Mouse (Mus musculus): ENCODE data around the gene Sptan1.

The Sptan1 gene

DNA sequence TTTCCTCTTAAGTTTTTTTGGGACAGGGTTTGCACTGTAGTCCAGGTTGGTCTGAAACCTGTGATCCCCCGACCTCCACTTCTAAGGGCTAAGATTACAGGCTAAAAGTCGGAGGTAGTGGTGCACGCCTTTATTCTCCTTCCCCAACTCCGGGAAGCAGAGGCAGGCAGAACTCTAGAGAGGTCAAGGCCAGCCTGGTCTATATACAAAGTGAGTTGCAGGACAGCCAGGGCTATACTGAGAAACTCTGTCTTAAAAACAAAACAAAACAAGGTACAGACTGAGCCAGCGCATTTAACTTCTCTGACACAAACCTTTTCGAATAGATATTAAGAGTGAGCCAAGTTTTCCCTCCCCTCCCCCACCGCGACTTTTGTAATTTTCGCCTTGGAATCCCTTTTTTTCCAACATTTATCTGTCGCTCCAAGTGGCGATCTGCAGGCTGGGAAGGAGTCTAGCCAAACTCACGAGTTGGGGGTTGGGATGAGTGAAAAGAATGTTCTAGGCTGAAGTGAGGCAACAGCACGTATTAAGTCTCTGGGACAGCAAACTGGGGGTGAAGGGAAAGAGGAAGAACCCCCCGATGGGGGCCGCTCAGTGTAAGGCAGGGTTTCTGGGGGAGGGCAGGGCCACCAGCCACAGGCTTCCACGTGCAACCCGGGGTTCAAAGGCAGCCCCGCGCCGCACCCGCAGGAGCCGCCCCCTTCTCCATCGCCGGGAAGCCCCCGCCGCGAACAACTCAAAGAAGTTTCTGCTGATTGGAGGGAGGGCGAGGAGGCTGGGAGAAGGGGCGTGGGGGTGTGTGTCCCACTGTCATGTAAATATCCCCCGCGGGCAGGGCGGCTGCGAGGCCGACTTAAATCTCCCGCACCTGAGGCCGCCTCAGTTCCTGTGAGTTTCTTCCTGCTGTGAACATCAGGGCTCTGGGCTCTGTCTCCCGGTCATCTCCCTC lies 96.1 kb downstream of the Sptan1 start:
- peak; percentile 36 for DNase-seq (ENCODE audit: low spot score)

DNA sequence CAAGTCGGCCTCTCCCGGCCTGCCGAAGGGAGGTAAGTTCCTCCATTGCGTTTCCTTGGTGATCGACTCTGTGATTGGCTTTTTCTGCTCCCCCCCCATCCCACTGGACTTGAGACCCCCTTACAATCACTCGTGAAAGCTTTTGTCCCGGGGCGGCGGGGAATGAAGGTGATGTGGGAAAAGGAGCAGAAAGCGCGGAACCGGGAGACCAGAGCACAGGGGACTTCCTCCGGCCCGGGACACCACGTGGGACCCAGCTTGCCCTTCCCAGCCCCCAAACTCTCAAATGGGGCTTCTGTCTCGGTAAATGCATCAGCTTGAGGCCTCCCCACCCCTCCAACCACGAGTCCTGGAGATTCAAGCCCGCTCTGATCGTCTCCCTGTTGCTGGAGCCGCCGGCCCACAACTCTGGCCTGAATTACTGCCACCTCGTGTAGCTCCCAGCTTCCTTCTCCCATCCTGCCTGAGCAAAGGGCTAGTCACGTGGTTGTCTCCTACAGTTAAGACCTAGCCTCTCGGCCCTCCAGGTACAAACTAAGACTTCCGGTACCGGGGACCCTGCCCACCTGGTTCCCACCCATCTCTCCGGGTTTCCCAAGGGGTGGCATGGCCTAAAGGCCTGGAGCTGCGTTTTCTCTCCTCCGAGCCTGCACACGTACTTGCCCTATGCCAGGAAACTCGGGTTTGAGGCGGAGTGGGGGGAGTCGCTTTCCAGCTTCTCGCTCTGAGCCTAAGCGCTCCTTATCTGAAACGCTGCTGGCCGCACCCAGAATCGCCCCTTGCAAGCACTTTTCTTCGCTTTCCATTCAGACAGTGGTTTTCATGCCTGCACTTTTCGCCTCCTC lies 97.1 kb downstream of the Sptan1 start:
- DNase-seq (ENCODE audit: low spot score): peak; percentile 55

DNA sequence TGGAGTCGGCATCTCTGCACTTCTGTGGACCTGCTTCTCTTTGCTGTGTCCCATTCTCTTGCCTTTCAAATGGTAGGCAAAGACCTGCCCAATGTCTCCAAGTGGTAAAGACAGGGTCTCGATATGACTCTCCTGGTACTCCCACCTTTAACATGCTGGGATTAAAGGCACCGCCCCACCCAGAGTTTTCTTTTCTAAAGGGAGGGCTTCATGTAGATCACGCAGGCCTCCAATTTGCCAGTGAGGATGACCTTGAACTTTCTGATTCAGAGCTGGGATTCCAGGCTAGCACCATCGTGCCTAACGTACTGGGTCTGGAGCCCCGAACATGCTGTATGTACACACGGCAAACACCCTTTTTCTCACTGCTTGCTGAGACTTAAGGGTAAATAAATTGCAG lies 97.9 kb downstream of the Sptan1 start:
- DNase-seq (ENCODE audit: low spot score): no peak

DNA sequence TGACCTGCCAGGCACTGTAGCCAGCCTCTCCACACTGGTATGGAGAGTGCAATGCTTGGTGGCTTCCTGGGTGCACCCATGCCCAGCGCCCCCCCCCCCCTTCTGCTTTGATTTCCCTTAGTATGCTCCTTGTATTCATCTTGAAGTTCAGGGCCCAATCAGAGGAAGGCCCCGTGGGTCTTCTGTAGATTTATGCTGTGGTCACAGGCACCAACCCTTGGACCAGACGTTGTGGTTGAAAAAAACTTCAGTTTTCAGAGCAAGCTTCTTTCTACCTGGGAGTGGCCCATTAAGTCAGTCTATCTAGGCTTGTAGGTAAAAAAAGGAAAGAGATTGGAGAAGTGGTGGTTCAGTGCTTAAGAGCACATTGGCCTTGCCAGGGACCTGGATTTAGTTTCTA lies 98.4 kb downstream of the Sptan1 start:
- DNase-seq (ENCODE audit: low spot score): no peak

DNA sequence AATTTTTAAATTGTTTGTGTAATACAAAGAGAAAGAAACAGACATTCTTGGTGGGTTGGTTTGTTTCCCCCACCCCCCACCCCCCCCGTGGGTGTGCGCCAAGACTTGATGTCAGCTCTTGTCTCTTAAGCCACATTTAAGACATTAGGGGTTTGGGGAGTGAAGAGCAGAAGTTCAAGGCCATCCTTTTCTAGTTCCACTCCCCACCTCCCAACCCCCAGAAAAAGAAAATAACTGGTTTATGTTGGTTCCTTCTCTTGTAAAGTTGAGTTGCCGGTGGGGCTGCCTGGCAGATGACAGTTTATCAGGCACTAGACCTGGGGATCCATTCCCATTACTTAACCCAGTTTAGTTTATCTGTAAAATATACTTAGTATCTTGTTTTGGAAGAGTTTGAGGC lies 98.9 kb downstream of the Sptan1 start:
- no peak for DNase-seq (ENCODE audit: low spot score)

DNA sequence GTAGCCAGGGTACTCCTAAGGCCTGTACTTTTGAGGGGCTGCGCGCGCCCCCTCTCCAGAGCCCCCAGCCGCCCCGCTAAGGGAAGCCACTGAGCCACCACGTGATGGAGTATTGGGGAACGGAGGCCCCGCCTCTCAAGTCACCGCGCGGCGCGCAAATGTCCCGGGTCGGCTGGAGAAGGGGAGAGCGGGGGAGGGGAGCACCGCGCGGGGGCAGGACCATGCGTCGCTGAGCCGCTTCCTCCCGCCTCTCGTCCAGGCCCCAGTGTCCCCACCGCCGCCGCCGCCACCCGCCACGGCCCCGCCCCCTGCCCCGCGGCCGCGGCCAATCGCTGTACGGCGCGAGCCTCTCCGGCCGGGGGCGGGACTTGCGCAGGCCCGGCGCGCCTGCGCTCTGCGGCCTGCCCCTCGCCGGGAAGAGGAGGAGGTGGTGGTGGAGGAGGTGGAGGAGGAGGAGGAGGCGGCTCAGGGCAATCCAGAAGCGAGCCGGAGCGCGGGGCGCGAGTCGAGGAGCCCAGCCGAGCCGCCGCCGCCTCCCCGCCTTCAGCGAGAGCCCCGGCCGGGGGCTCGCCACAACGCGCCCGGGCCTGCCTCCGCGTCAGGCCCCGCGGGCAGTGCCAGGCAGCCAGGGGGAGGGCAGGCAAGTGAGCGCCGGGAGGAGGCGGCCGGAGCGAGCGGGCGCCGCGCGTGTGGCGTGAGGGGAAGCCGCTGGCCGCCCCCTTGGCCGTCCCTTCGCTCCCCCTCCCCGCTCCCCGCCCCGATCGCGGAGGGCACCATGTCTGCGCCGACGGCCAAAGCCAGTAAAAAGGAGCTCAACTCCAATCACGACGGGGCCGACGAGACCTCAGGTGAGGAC lies 100.9 kb downstream of the Sptan1 start:
- DNase-seq (ENCODE audit: low spot score): peak; percentile 94

DNA sequence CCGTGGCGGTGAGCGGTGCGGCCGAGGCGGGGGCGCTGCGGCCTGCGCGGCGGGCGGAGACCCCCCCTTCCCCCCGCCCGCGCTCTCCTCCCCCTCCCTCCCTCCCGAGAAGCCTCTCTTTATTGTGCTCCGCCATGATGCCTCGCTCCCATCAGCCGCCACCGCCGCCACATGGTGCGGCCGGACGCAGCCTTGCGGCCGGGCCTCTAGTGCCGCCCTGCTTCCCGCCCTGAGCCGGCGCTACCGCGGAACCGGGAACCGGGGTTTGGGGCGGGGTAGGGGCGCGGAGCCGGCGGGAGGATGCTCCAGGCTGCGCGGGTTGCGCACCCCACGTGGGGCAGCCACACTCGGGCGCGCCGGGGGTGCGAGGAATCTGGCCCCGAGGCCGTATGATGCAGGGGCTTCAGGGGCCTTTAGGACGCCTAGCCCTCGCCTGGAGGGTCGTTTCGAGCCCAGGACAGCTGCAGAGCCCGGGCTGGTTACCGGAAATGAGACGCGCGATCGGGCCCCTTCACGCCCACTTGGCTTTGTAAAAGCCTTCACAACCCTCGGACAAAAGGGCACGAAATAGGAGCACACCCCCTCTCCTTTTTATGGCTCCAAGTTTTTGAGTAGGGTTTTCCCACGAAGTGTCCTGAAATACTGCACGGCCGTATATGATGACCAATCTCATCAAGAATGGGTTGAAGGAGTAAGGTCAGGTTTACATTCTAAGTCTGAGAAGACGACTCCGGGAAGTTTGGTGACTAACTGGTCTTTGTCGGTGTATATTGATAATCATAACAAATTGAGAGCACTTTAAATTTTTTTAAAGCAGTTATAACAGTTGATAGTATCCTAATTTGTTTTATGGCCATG lies 101.9 kb downstream of the Sptan1 start:
- peak; percentile 39 for DNase-seq (ENCODE audit: low spot score)

DNA sequence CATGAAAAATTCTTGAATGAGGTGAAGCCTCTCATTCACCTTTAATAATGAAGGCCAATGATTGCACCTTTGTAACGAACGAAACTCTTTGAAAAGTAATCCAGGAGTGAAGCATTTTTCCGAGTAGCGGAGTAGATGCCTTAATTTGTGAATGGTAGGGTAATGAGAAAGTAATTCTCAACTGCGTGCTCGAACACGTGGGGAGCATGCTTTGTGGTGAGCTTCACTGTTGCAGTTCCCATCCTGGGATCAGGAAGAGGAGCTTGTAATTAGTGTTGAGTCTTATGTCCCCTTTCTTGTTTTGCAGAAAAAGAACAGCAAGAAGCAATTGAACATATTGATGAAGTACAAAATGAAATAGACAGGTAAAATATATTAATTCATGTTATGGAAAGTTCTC lies 102.6 kb downstream of the Sptan1 start:
- no peak for DNase-seq (ENCODE audit: low spot score)

DNA sequence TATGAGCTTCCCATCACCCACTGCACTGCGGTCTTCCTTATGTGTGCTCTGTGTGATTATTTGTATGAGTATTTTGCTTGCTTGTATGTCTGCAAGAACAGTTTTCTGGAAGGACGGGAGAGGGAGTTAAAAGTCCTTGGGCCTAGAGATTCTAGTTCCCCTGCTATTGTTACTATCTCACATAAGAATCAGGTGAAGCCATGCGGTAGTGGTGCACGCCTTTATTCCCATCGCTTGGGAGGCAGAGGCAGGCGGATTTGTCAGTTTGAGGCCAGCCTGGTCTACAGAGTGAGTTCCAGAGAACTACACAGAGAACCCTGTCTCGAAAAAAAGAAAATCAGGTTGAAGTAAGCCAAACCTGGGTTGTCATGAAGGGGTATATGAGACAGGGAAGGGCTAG lies 107.5 kb downstream of the Sptan1 start:
- no peak for DNase-seq (ENCODE audit: low spot score)

DNA sequence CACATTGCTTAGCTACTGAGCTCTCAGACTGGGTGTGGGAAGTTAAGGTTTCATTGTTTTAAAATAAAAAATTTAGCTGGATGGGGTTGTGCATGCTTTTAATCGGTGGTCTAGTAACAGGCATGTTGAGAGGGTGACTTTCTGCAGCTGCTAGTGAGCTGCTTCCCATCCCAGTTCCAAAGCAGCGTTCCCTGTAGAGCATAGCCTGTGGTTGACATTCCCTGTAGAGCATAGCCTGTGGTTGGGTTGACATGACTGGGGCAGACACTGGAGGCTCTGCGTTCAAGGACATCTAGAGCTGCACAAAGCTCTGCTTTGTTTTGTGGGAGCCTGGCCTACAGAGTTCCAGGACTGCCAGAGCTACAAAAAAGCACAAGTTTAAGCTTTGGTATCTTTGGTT lies 107.9 kb downstream of the Sptan1 start:
- no peak for DNase-seq (ENCODE audit: low spot score)

DNA sequence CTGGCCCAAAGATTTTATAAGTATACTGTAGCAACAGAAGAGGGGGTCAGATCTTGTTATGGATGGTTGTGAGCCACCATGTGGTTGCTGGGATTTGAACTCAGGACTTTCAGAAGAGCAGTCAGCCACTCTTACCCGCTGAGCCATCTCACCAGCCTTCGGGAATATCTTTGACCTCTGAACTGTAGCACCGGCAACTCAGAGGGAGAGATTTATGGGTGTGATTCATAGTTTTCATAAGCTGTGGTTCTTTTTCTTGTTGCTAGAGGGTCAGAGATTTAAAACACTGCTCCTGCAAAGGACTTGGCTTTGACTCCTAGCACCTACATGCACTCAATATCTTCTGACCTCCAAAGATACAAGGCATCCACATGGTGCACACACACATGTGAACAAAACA lies 110.3 kb downstream of the Sptan1 start:
- DNase-seq (ENCODE audit: low spot score): no peak

DNA sequence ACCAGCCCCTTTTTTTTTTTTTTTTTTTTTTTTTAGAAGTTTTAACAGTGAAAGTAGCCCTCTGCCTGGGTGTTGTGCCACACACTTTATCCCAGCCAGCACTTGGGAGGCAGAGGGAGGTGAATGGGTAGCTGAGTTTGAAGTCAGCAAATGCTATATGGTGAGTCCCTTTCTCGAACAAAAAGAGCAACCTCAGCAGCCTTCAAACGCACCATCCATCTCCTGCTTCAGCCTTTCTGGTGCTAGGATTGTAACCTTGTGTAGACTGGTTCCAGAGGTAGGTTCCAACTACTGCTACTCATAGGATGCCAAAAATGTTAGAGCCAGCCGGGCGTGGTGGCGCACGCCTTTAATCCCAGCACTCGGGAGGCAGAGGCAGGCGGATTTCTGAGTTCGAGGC lies 111.1 kb downstream of the Sptan1 start:
- DNase-seq (ENCODE audit: low spot score): no peak

DNA sequence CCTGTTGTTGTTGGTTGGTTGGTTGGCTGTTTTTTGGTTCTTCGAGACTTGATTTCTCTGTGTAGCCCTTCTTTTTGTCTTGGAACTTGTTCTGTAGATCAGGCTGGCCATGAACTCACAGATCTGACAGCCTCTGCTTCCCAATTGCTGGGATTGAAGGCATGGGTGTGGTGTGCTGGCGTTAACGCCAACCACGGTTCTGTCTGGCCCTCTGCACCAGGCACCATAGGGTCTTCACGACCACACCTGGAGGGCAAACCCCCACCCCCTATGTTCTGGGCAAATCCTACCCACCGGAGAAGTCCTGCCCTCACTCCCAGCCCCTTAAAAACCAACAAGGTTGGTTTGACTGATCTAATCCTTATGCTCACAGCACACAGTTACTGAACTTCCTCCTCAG lies 111.6 kb downstream of the Sptan1 start:
- no peak for DNase-seq (ENCODE audit: low spot score)

DNA sequence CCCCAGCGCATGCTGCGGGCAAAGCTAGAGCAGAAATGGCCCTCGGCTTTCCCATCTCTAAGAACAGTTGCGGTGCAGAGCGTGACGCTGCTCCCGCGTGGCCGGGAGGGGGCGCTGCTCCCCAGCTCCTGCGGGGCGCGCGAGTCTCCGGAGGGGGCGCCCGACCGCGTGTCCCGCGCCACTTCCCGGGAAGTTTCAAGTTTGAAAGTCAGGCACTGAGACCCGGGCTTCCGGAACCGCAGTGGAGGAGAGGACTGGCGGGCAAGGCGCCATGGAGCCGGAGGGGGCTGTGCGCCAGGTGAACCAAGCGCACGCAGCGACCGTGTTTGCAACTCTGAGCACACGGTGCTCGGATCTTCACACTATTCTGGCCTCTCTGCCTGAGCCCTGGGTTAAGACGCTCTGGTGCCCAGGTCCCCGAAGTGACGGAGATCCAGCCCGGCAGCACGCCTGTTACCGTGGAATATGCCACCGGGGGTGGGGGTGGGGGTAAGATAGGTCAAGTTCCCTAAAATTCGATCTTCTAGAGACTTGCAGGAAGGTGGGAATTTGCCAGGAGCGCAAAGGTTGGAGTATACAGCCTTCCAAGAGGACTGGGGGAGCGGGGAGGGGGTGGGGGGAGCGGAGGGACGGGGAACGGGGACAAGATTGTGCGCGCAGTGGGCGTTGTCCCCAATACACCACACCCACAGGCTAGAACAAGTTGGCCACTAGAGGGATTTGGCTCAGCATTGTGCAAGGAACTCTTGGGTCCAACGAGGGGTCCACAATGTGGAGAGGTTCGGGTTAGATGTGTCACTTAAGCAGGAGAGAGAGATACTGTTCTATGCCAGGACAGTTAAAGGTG lies 112.4 kb downstream of the Sptan1 start, which contains the start of gene Pkn3:
Gene Pkn3 (plus strand): TSS at position 183 of the 847 bp plus-strand sequence.
- DNase-seq (ENCODE audit: low spot score): peak; percentile 88

DNA sequence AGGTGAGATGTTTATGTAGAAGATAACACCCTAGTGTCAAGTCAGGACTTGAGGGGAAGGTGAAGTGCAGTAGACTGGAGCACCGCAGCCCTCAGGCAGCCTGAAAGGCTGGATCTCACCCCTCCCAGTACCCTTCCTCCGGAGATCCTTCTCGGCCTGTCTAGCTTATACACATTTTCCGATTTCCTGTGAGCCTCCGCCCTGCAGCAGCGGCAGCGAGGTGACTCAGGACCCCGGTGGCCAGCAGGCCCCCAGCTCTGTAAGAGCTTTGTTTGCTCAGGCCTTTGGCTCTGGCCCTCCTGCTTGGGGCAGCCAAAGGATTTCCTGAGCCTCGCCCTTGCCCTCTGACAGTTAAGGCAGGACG lies 113.0 kb downstream of the Sptan1 start:
- no peak for DNase-seq (ENCODE audit: low spot score)

DNA sequence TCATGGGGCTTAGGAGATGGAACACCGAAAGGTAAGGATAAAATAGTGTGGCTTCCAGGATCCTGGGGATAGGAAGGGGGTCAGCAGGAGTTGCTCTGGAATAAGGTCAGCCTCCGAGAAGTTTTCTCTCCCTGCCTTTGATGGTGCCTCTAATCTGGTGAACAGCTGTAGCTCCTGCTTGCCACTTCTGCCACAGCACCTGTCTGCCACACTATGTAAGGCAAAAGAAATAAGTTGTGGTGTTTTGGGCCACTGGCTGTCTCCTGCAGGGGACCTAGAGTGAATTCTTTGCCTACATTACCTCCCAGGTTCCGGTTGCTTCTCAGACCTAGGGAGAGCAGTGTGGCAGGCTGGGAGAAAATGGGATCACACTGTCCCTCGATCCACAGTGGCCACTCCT lies 113.4 kb downstream of the Sptan1 start:
- no peak for DNase-seq (ENCODE audit: low spot score)

DNA sequence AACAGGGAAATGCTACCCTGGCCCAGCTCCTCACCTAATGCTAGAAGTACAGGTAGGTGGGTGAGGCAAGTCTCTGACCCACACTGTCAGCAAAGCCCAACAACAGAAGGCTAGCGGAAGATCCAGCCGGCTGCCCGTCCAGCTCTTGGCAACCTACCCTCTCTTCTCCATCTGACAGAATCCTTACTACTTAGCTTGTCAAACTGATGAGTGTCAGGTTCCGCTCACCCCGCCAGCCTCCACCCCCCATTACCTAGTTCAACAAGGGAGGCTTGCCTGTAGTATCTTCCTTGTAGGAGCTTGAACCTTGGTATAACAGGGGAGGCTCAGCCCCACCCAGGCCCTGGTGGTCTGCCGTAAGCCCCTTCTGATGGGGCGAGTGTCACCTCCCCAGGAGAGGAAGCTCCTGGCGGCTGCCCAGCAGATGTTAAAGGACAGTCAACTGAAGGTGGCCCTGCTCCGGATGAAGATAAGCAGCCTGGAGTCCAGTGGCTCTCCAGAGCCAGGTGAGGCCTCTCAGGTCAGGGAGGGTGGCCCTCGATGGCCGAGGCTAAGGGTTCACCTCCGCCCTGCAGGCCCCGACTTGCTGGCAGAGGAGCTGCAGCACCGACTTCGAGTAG lies 114.9 kb downstream of the Sptan1 start:
- no peak for DNase-seq (ENCODE audit: low spot score)

Measured in urinary bladder, postnatal 25 days (tissue).